Mouse (Mus musculus) embryo, embryonic 9.5 days (tissue): ENCODE data around the gene Vmn1r233.

ENCODE experiments used
- DNase-seq: peaks from one replicate; pipeline ENCODE4 v3.0.0-alpha.2; 2017; ENCODE audit errors: extremely low spot score

The Vmn1r233 gene

GRCm38 (mm10) chr17:20996364-20996763, at the start of gene Vmn1r233:
Gene Vmn1r233 (minus strand): TSS chr17:20996464.
- no peak for DNase-seq

GRCm38 (mm10) chr17:21018410-21019080, 22.3 kb upstream of the Vmn1r233 start:
- no peak for DNase-seq

DNA sequence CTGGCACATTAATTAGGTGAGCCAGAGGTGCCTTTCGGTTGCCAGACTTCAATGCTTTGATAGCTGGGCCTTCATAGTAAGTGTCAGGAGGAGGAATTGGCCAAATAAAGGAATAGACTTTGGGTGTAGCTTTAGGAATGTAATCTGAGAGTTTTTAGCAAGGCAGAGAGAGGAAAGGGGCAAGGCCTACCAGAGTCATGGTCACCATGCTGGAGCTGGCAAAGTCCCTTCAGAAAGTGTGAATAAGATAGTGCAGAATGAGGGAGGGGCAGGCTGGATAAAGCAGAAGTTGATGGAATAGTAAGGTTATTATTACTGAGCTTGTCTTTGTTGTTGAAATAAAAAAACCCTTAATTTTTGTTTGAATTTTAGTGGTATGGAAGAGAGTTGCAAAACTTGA, 13.5 kb upstream of the Vmn1r233 start:
- no peak for DNase-seq

GRCm38 (mm10) chr17:21008382-21009331, 12.4 kb upstream of the Vmn1r233 start, which contains the start of gene Zfp160:
Gene Zfp160 (plus strand): TSS chr17:21008903.
- DNase-seq, result peak; percentile 86

GRCm38 (mm10) chr17:20993716-20994115, 2.5 kb downstream of the Vmn1r233 start:
- DNase-seq, result no peak

DNA sequence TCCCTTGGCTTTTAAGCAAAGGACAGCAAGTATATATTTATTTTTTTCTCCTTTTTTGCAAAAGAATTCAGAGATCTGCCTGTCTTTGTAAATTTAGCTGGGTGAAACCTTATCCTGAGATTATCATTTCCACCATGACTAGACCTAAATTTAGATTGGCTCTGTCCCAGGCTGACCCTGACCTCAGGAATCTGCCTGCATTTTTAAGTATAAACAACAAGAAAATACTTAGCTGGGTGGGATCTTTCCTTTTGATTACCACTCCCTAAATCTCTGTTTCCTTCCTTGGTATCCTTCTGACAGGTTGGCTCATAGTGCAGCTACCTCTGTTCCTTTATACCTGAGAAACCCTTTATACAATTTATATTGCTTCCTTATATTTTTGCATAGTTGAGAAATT, 29.6 kb downstream of the Vmn1r233 start:
- DNase-seq, result no peak

GRCm38 (mm10) chr17:20965421-20965820, 30.8 kb downstream of the Vmn1r233 start:
- DNase-seq, result no peak

GRCm38 (mm10) chr17:20960386-20960785, 35.9 kb downstream of the Vmn1r233 start:
- no peak for DNase-seq

DNA sequence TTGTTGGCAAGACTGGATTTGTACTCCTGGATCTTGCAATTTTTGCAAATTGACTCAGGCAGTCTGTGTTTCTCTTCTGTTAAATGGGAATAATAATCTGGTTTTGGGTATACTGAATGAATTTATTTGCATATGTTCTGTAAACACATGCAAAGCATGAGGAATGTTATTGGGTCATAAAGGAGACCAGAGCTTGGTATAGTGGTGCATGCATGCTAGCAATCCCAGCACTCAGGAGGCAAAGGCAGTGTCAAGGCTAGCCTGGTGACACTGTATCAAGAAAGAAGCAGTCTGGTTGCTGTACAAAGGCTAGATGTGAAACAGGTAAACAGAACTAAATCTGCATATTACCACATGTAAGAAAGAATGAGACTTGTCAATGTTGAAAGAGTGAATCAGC, 49.6 kb downstream of the Vmn1r233 start:
- DNase-seq, result no peak

DNA sequence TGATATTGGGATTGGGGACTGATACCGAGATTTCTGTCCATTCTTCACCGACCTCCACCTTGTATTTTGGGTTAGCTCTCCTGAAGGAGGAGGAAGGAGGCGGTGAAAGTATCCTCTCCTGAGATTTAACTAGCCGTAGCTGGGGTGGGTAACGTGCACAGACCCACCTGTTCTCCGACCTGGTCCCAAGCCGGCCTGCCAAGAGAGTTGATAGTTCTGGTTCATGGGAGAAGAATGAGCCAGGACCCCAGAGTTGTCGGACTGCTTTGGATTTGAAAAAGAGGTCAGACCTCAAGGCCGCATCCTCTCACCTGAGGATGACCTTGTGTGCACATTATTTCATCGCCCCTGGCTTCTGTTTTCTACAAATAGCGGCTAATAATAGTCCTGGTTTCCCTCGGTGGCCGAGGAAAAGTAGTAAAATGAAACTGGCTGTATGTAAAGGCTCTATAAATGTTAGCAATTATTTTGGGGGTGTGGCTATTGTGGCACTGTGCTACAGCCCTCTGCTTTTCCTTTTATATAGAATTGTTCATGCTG, 50.2 kb downstream of the Vmn1r233 start:
- no peak for DNase-seq

DNA sequence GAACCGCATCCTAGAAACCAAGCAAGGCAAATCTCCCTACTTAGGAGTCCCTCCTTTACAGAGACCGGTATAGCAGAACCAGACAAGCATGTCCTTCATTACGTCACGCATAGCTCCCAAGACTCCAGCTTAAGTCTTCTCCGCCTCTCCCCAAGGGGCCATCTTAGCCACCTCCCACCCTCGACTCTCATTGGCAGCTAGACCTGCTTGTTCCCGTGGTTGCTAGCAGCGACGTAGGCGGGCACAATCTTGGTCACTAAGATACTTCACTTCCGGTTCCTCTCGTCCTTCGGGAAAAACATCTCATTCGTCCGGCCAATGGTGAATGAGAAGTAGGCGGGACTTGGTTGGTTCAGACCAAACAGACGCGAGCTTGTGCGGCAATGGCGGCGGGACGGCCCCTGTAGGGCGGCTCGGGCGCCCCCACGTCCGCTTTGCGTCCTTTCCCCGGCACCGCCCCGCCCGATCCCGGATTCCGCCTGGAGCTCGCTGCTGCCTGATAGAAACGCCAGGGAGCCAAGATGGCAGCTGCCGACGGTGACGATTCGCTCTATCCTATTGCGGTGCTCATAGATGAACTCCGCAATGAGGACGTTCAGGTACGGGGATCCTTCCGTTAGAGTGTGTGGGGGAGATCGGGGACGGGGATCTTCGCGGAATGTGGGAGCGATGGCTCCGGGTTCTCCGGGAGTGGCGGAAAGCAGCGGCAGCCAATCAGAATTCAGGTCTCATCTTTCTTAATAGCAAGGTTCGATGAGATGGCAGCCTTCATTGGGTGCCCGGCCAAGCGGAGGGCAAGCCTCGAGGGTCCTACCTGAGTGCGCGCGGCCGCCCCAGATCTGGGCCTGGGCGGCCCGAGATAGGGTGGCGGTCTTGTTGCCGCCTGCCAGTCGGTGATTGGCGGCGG, 51.0 kb downstream of the Vmn1r233 start, which contains the start of gene Ppp2r1a:
Gene Ppp2r1a (plus strand): TSS at position 327 of the 907 bp plus-strand sequence.
- DNase-seq, result peak; percentile 97

DNA sequence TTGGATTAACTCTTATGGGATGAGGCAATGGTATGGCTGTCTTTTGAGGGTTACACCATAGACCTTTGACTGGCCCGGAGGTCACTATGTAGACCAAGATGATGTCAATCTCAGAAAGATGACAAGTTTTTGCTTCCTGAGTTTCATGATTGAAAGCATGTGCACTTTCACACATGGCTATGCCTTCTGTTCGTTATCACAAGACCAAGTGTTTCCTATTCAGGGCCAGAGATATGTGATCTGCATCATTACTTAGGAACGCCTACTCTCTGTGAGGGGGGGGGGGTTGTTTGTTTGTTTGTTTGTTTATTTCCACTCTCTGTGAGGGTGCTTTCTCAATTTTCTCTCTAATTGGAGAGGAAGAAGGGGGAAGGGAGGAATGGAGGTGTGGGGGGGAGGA, 52.0 kb downstream of the Vmn1r233 start:
- DNase-seq, result no peak
